Mouse (Mus musculus) G1E-ER4 (cell line): ENCODE data around the gene Olfr791. TPM values are rescaled to one million over a fixed set of nuclear protein-coding genes. Genes with fewer than 3 reads are reported as not detected.

Experiments used
- GATA1 ChIP-seq: IDR thresholded peaks from one replicate; pipeline ENCODE4 v1.8.0; 2012; ENCODE audit warnings: low read length, inconsistent platforms
- polyA plus RNA-seq: library from polyadenylated mRNA; stranded (reverse); fragments of >175 nt; gene quantifications from 2 replicates; pipeline ENCODE4 v1.2.3, GENCODE M21; 2012

Gene Olfr791
- not detected in 2 replicates for polyA plus RNA-seq

- no peak for TF ChIP-seq GATA1
Observed at GRCm38 (mm10) chr10:129521492-129521891, at the start of gene Olfr791. TSS of gene Olfr791 (plus strand) at chr10:129521792.

- TF ChIP-seq GATA1 = no peak
Observed at GRCm38 (mm10) chr10:129473256-129473655, 48.3 kb upstream of the Olfr791 start.

- TF ChIP-seq GATA1 = no peak
Observed at GRCm38 (mm10) chr10:129473723-129474122, 47.9 kb upstream of the Olfr791 start.

- TF ChIP-seq GATA1 = no peak
Observed at GRCm38 (mm10) chr10:129484452-129484851, 37.1 kb upstream of the Olfr791 start, which contains the start of gene Olfr789. TSS of gene Olfr789 (plus strand) at chr10:129484752.

- no peak for TF ChIP-seq GATA1
Observed at GRCm38 (mm10) chr10:129490101-129490500, 31.5 kb upstream of the Olfr791 start.

- TF ChIP-seq GATA1 = no peak
Observed at GRCm38 (mm10) chr10:129498192-129498591, 23.4 kb upstream of the Olfr791 start, which contains the start of gene Olfr790. TSS of gene Olfr790 (plus strand) at chr10:129498492.

GRCm38 (mm10) chr10:129538862-129539261 is 17.3 kb downstream of the Olfr791 start, which contains the start of gene Olfr792:
TSS of gene Olfr792 (plus strand) at chr10:129539162.
- no peak for TF ChIP-seq GATA1

GRCm38 (mm10) chr10:129549354-129549753 is 27.8 kb downstream of the Olfr791 start:
- TF ChIP-seq GATA1 = no peak

GRCm38 (mm10) chr10:129567355-129567754 is 45.8 kb downstream of the Olfr791 start, which contains the start of gene Olfr794:
TSS of gene Olfr794 (plus strand) at chr10:129567655.
- no peak for TF ChIP-seq GATA1

GRCm38 (mm10) chr10:129577066-129577465 is 55.5 kb downstream of the Olfr791 start:
- TF ChIP-seq GATA1 = no peak

Other genes with a start within 250 kb of the Olfr791 start
- not detected in 2 replicates for gene Olfr780, start 203.7 kb upstream of the Olfr791 start, polyA plus RNA-seq
- not detected in 2 replicates for gene Olfr781, start 192.9 kb upstream of the Olfr791 start, polyA plus RNA-seq
- gene Olfr782, start 172.9 kb upstream of the Olfr791 start, polyA plus RNA-seq = not detected in 2 replicates
- not detected in 2 replicates for gene Olfr784, start 137.7 kb upstream of the Olfr791 start, polyA plus RNA-seq
- gene Olfr785, start 116.4 kb upstream of the Olfr791 start, polyA plus RNA-seq = not detected in 2 replicates
- gene Olfr786, start 94.5 kb upstream of the Olfr791 start, polyA plus RNA-seq = not detected in 2 replicates
- not detected in 2 replicates for gene Olfr787, start 59.9 kb upstream of the Olfr791 start, polyA plus RNA-seq
- not detected in 2 replicates for gene Olfr788, start 50.8 kb upstream of the Olfr791 start, polyA plus RNA-seq
- not detected in 2 replicates for gene Olfr789, start 37.0 kb upstream of the Olfr791 start, polyA plus RNA-seq
- not detected in 2 replicates for gene Olfr790, start 23.3 kb upstream of the Olfr791 start, polyA plus RNA-seq
- gene Olfr792, start 17.4 kb downstream of the Olfr791 start, polyA plus RNA-seq = not detected in 2 replicates
- not detected in 2 replicates for gene Olfr794, start 45.9 kb downstream of the Olfr791 start, polyA plus RNA-seq
- gene Olfr796, start 90.8 kb downstream of the Olfr791 start, polyA plus RNA-seq = not detected in 2 replicates
- gene Olfr798, start 106.1 kb downstream of the Olfr791 start, polyA plus RNA-seq = not detected in 2 replicates
- not detected in 2 replicates for gene Olfr799, start 115.7 kb downstream of the Olfr791 start, polyA plus RNA-seq
- gene Olfr800, start 135.9 kb downstream of the Olfr791 start, polyA plus RNA-seq = not detected in 2 replicates
- gene Olfr801, start 152.1 kb downstream of the Olfr791 start, polyA plus RNA-seq = not detected in 2 replicates
- not detected in 2 replicates for gene Olfr802, start 166.4 kb downstream of the Olfr791 start, polyA plus RNA-seq
- not detected in 2 replicates for gene Olfr803, start 172.5 kb downstream of the Olfr791 start, polyA plus RNA-seq
- not detected in 2 replicates for gene Olfr804, start 181.4 kb downstream of the Olfr791 start, polyA plus RNA-seq
- not detected in 2 replicates for gene Olfr805, start 207.6 kb downstream of the Olfr791 start, polyA plus RNA-seq
- not detected in 2 replicates for gene Olfr806, start 220.1 kb downstream of the Olfr791 start, polyA plus RNA-seq
- gene Olfr807, start 236.0 kb downstream of the Olfr791 start, polyA plus RNA-seq = not detected in 2 replicates
- gene Olfr808, start 243.7 kb downstream of the Olfr791 start, polyA plus RNA-seq = not detected in 2 replicates